Mouse (Mus musculus) urinary bladder, postnatal 25 days (tissue): ENCODE results near the gene Rapgef1.
"Not testable (repeated sequence)": the region's sequence is repeated elsewhere in the genome, so short reads cannot be mapped to it uniquely, and the experiment has no call there.

Experiments
- DNase-seq: peaks from one replicate; pipeline ENCODE4 v3.0.0; 2022; ENCODE audit warnings: low spot score

Gene Rapgef1

DNA sequence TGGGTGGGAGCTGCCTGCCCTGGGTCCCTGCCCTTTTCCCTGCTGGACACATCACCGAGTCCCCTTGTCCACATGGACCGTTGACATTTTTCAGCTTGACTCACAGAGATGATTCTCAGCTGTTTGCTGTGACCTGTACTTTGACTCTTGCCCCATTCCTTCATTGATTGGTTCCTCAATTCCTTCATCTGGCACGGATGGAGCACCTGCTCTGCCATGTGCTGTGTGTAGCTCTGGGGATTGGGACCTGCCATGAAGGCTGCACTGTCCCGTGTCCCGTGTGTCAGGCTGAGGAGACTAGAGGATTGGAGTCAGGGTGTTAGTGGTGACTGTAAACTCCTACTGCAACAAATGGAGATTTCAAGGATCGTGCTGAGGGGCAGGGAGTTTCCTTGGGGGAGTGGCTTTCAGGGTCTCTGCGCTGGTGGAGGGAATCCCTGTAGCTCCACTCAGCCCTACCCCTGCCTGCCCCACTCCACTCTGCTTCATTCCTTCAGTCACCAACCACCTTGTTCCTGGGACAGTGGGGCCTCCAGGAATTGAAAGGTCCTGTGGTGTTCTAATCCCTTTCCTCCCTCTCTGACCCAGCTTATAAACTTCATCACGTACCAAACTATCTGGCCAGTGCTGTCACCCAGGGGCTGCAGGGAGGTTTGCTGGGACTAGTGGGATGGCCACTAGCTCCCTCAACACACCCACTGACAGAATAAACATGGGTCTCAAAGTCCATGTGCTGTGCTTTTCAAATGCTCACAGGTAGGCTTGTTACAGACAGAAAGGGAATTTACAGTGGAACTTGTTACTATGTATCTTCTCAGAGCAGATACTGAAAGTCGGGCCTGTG, 3.9 kb downstream of the Rapgef1 start:
- no peak for DNase-seq

DNA sequence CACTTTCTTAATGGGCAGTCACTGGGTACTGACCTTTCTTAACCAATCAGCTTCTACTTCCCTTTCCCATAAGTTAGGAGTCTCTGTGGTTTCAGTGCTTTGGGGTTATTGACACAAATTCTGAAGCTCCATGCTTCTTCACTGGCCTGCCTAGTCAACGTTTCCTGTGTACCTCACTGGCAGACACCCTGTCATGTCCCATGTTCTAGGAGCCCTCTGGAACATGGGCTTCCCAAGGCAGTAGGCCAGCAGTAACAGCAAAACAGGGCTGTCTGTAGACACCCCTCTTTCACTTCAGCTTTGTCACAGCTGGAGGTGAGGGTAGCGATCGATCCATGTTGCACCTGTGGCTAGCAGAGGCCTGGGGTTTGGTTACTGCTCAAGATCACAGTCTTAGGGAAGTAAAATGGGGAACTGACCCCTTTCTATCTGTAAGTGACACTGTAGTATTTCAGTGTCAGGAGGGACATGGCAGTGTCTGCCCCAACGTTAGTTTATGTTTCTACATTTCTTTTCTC, 4.6 kb downstream of the Rapgef1 start:
- DNase-seq = no peak

DNA sequence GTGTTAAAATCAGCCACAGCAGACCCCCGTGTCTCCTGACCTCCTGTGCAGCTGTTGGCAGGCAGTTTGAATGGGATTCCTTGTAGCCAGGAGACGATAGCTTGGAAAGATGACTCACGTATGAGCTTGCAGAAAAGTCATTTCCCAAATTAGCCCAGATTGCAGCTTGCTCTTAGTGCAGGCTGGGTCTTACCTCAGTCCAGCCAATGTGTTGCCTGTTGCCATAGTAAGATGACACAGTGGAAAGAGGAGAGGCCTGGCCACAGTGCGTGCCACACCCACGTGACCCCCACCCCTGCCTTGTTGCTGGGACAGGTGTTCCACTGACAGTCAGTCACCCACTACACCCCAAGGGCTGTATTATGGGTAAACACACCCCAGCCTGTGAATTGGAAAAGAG, 5.2 kb downstream of the Rapgef1 start:
- no peak for DNase-seq

DNA sequence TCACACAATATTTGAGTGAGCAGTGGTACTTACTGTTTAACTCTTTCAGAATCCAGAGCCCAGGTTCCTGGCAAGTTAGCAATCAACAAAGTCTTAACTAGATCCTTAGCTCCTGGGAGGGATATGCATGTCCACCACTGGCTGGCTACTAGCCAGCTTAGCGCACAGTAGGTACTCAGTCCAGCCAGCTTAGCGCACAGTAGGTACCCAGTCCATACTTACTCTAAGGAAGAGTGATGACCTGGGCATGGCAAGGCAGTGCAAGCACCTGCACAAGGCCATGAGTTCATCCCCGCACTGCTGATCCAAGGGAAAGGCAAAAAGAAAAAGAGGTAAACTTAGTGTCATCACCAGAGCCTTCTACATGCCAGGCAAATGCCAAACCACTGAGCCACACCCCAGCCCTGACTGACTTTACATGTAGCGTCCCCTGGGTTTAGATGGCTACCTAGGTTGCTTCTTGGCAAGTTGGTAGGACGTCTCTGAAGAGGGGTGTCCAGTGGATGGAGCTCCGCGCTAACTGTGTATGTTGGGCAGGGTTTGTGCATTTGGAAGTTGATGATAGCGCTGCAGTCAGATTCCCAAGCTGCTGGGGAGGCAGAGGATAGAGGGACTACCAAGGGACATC, 6.2 kb downstream of the Rapgef1 start:
- DNase-seq = no peak

DNA sequence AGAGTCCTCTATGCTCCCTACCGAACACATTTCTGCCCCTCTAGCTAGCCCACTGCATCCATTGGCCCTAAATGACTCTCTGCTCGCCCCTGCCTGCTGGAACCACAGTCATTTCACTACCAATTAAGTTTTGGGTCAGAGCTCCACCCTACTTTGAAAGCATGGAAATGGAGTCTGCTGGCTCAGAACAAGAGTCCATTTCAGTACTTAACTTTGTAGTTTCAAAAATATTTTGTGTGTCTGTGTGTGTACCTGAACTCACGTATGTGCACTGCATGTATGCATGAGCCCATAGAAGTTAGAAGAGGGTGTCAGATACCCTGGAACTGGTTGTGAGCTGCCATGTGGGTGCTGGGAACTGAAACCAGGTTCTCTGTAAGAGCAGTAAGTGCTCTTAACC, 7.8 kb downstream of the Rapgef1 start:
- no peak for DNase-seq

DNA sequence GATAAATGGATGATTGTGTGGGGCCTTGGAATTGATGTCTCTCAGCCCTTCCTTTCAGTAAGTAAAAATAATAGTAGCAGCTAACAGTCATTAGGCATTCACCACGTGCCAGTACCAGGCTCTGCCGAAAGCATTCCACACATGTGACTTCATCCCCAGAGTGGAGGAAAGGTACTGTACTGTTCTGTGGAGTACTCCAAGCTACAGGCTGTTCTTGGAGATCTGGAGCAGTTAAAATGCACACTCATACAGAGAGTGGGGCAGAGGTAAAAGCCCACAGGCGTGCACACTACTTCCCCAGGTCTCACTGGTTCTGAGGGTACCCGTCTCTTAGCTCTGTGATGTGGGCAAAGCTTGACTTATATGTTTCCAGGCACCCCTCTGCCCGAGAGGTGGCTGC, 8.7 kb downstream of the Rapgef1 start:
- no peak for DNase-seq

DNA sequence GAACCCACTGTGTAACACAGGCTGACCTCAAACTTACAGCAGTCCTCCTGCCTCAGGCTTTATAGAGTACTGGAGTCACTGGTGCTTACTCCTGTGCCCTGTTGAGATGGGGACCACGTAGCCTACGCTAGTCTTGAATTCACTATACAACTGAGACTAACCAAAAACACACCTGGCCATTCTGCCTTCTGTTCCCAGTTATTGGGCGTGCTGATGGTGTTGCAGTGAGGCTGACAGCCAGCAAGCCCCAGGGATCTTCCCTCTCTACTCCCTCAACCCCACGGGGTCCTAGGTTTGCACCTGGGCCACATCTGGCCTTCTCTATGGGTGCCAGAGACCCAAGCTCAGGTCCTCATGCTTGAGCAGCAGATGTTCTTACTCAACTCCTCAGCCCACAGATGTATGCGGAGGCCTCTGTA, 9.3 kb downstream of the Rapgef1 start:
- no peak for DNase-seq

DNA sequence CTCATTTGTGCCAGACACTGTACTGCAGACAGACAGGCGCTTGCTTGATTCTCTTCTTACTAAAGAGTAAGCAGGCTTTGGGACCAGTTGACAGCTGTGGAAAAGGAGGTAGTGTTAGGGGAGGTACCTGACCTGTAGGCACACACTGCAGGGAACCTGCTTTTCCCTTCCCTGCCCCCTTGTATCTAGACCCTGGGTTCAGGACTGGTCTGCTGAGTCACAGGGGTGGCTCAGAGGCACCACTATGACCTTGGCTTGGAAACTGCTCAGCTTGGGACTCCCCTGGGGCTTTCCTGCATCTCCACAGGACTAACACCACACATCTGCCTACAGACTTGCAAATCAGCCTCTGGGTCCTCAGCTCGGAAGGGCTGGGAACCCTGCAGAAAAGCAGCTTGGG, 9.8 kb downstream of the Rapgef1 start:
- no peak for DNase-seq

DNA sequence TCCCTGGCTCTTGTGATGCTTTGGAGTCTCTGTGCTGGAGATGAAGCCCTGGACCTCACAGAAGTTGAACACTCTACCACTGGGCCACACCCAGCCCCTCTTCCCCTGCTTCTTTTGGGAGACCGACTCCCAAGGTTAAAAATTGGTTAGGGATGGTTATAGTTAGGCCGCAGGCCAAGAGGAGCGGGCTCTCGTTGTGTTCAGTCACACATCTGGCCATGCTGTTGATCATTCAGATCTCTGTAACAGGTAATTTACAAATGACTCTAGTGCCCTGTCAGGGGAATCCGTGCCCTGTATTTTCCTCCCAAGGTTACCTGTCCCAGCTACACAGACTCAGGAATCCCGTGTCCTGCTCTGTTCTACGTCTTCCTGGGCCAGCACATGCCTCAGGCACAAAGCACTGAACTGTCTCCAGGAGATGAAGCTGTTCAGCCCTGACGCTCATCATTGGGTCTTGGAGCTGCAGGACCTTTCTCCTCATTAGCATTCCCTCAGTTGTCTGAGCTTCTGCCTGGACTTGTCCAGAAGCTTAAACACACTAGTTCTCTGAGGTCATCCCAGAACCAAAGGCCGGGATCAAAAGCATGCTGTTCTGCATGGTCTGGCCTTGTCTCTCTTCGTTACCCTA, 10.7 kb downstream of the Rapgef1 start:
- DNase-seq = no peak

DNA sequence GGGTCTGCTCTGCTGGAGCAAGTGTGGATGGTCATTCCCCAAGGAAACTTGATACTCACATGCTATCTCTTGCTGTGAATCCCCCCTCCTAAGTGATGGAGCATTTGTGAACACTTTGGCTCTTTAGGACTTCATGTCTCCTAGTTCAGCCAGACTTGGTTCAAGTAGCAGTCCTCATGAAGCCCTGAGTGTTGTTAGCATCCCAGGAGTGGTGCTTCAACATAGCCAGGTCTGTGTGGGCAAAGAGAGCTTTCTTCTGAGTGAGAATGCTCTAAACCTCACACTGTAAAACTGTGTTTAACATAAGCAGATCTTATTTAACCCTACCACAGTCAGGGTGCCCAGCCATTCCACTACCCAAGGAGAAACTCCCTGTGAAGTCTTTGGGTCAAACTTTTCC, 11.5 kb downstream of the Rapgef1 start:
- DNase-seq = no peak

DNA sequence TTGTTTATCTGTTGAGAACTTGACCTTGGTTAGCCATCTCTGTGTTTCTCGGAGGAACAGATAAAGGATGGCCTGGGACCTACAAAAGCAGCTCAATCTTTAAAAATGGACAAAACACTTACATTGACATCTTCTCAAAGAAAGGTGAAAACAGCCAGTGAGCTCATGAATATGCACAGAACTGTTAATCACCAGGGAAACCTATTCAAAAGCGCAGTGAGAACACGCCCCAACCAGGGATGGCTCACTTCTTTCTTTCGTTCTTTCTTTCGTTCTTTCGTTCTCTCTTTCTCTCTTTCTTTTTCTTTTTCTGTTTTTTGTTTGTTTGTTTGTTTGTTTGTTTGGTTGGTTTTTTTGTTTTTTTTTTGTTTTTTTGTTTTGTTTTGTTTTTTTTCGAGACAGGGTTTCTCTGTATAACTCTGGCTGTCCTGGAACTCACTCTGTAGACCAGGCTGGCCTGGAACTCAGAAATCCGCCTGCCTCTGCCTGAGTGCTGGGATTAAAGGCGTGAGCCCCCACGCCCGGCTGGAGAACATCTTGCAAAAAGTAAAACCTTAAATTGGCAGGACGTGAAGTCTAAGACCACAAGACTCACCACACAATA, 12.1 kb downstream of the Rapgef1 start:
- not testable (repeated sequence) for DNase-seq

DNA sequence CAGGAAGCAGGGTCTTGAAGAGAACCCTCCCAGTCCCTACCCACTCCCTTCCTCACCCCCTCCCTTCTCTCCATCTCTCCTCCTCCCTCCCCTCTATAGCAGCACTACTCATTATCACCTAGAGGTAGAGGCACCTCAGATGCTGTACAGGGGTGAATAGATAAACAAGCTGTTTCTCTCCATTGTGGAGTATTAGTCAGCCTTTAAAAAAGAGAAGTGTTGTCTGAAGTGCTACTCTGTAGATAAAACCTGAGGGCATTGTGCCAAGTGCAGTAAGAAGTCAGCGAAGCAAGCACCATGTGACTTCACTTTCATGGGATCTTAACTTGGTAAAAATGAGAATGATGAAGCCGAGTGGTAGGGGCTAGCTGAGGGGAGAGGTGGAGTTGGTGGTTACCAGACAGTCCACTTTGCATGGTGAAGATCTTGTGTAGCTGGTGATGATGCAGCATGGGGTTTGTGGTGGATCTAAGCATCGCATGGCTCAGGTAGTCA, 12.7 kb downstream of the Rapgef1 start:
- DNase-seq = no peak

DNA sequence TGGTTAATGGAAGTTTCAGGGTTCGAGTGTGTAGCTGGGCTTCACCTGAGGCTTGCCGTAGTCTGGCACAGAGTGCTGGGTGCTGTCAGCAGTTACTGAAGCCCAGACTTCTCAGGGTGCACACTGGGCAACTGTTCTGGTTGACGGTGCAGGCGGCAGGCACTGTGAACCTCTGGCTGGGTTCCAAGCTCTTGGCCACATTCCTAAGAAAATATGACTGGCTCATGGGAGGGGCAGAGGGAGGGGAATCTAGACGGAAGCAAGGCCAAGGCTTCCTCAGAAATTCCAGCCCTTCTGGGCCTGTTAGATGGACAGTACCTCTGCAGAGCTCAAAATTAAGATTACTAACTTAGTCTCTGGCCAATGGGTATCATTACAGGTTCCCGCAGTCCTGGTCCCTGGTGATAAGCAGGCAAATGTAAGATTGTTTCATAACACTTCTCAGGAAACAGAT, 13.6 kb downstream of the Rapgef1 start:
- DNase-seq = peak; percentile 82

DNA sequence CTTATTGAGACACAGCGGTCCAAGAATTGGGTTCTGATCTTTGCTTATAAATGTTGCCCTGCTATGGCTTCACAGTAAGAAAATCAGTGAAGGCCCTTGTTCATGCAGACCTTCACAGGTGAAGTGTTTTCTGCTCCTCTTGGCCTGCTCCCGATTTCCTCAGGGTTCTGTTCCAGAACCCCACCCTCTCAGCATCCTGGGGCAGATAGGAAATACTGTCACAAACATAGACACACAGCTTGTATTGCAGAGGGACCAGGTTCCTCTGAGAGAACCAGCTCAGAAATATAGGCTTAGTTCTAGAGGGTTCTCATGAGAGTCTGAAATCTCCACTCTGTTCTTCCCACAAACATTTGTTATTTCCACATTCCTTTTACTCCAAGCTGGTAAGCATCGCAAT, 14.3 kb downstream of the Rapgef1 start:
- no peak for DNase-seq

DNA sequence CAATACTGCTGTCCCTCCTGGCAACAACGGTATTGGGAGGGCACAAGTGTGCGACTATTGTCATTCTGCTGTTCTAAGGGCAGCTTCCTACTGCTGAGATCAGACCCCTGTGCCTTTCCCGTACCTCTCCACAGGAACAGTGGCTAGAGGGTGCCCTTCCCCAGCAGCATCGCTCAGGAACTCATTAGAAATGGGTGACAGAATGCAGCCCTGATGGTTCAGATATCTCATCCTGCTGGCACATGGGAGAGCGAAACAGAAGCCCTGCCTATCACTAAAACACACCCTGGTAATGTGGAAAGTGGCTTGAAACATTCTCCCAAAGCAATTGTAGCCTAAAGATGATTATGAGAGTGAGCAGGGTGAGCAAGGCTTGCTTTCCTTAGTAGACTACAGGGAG, 15.0 kb downstream of the Rapgef1 start:
- DNase-seq = no peak

DNA sequence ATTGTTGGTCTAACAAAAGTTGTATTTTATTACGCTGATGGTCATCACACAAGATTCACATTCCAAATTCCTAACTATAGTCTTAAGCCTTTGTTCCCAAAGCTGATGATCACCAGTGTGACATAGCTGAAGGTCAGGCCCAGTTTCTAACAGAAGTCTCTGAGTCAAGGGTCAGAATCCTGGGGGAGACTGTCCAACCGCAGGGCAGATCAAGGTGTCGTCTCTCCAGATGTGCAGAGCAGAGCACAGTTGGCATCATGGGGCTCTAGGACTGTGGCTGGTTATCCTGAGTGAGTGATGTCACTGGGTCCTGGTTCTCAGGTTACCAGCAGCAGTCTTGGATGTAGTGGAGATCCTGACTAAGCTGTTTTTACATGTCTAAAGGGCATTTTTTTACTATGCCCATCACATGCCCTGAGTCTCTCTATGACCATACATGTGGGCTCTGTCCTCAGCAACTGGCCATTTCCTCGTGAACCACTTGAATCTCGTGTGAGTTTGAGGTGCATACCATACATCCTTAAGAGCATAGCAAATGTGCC, 16.5 kb downstream of the Rapgef1 start:
- no peak for DNase-seq

DNA sequence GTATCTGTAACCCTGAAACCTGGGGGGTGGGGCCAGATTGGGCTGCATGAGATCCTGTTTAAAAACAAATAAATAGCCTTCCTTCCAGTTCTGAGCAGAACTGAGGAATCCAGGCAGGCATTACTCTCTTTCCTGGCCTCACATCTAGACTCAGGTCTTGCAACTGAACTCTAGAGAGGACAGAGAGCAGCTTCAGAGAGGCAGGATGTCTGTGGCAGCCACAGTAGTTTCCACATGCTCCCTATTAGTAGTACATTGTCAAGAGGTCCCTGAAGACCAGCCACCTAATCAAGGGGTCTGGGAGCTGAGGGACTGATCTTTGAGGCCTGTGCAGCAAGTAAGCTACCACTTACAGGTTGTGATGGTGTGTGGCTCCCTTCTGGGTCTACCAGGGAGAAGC, 18.0 kb downstream of the Rapgef1 start:
- no peak for DNase-seq

DNA sequence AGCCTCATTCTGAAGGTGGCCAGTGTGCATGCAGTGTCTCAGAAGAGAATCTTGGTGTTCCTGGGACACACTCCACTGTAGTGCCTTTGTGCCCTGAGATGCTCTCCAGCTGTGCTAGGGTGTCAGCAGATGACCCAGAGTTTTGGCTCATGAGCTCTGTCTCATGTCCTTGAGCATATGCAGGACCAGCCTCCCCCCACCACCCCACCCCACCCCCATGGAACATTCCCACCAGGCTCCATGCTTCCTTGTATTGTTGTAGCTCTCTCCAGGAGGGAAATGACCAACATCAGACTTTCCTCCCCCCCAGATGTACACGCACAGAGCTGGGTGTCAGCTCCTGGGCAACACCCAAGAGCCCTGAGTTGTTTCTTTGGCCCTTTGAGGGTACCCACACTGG, 19.9 kb downstream of the Rapgef1 start:
- DNase-seq = no peak

DNA sequence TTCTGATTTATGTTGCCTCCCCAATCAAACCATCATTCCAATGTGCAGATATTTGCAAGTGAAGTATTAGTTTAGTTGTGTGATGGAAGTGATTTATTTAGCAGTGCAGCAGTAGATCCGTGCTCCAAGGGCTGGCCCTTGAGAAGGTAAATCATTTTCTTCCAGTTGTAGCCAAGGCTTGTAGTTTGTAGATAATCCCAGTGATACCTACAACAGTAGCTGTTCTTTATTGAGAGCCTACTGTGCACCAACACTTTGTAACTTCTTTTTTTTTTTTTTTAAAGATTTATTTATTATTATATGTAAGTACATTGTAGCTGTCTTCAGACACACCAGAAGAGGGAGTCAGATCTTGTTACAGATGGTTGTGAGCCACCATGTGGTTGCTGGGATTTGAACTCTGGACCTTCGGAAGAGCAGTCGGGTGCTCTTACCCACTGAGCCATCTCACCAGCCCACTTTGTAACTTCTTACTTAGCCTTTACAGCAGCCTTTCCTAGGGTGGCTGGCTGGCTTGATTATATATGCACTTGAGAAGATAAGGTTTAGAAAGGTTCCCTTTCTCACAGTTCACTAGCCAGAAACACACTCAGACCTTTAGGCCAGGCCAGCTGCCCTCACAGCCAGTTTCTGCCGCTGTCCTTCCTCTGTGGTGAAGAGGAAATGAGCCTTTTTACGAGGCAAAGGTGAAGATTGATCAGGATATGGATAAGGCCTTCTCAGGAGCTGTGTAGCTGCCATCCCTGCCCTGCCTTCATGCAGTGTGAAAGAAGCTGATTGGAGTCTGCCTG, 20.6 kb downstream of the Rapgef1 start:
- no peak for DNase-seq

DNA sequence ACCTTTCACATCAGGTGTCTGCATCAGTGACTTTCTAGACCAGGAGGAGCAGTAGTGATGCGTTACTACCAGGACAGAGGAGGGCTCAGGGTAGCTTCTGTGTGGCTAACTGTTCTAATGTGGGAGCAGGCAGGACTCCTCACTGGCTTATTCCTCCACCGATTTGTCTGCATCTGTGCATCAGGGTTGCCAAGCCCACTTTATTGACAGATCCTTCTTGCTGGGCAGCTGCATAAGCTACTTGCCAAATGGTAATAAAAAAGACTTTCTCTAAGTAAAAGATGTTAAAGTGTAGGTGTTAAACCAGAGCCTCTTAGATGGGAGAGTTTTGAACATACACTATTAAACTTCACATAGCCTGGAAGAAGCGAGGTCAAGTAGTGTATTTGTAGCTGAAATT, 22.2 kb downstream of the Rapgef1 start:
- no peak for DNase-seq

DNA sequence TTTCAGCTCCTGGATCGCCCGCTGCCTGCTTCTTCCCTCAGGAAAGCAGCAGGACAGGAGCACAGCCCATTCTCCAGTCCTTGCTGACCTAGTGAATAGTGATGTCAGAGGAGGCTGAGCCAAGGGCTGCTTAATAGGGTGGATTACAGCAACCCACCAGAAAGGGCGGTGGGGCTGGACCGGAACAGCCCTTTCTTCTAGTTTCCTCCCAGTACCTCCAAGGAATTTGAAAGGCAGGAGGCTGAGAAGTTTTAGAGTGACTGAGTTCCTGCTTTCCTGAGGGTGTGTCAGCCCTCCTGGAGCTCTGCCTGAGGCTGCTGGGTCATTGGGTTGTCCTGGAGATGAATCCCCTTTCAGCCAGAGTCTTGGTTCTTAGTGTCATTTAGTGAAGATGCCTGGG, 23.9 kb downstream of the Rapgef1 start:
- no peak for DNase-seq
